Mouse (Mus musculus) adrenal gland, postnatal 4 days (tissue): Measurements from ENCODE around the gene Pnrc1. TPM values are rescaled to one million over a fixed set of nuclear protein-coding genes. Genes with fewer than 3 reads are reported as not detected.
A peak's percentile ranks its signal among the peaks of the same experiment; 100 is the strongest.
"Not testable (repeated sequence)": the region's sequence is repeated elsewhere in the genome, so short reads cannot be mapped to it uniquely, and the experiment has no call there.

Source experiments
- DNase-seq, 2 experiments: peaks; one replicate each; pipeline ENCODE4 v3.0.0; 2021 to 2022; ENCODE audit warnings: low spot score in 2 of 2, mixed read lengths in 2 of 2
- long read RNA-seq, 2 experiments: library from polyadenylated mRNA; stranded (forward); transcript quantifications; one replicate each; pipeline ENCODE4 v2.0.0; 2021
- total RNA-seq, 2 experiments: library from RNA; stranded (reverse); gene quantifications; 2 replicates each; pipeline ENCODE4 v1.2.3; 2021

Gene Pnrc1
- 100 to 1,000 TPM; 190 to 204 TPM for total RNA-seq
- long read RNA-seq, experiment 1, transcript Pnrc1-202 (2 exons, 665 nt), result minor isoform, 6 of 65 reads
- long read RNA-seq, experiment 1, transcript Pnrc1-201 (2 exons, 1,648 nt), result major isoform, 57 of 65 reads
- long read RNA-seq, experiment 1, partial matches to known transcripts, result 0 of 65 reads
- long read RNA-seq, experiment 1, other reads (novel, unspliced or antisense), result 2 of 65 reads
- long read RNA-seq, experiment 2, transcript Pnrc1-202 (2 exons, 665 nt), result minor isoform, 9 of 175 reads
- long read RNA-seq, experiment 2, transcript Pnrc1-201 (2 exons, 1,648 nt), result major isoform, 144 of 175 reads
- long read RNA-seq, experiment 2, partial matches to known transcripts, result 0 of 175 reads
- long read RNA-seq, experiment 2, other reads (novel, unspliced or antisense), result 22 of 175 reads

- DNase-seq, result peak in 1 of 2 experiments; percentile 28
These were observed at the start of gene Pnrc1 for GRCm38 (mm10) chr4:33290002-33290401. Gene Pnrc1, minus strand, starts transcription at chr4:33290163.

DNA sequence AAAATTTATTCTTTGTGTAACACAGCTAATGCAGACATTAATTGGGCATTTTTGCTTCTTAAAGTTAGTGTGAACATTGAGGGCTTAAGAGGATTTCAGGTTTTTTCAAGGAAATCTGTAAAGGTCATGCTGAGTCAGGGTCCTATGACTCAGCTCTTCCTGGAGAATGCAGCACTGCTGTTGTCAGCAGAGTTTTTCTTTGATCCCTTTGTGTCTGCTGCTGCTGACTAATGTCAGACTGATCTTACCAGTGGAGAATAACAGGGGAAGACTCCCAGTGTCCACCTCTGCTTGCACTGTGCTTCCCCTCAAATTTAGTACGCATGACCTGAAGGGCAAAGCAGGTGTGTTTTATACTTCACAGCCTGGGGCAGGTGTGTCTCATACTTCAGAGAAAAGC lies 48.0 kb upstream of the Pnrc1 start:
- no peak for DNase-seq

- DNase-seq, result no peak
These were observed 43.0 kb upstream of the Pnrc1 start for GRCm38 (mm10) chr4:33332956-33333455.

DNA sequence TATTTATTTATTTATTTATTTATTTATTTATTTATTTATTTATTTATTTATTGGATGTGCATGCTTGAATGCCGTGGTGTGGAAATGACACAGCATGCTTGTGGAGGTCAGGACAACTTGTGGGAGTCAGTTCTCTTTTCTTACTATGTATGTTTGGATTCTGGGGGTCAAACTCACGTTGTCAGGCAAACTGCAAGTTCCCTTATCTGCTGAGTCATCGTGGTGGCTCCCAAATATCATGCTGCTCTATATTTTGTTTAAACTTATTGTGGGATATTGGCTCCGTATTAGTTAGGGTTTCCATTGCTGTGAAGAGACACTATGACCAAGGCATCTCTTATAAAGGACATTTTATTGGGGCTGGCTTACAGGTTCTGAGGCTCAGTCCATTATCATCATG lies 41.2 kb upstream of the Pnrc1 start:
- no peak for DNase-seq

GRCm38 (mm10) chr4:33315840-33316239 lies 25.9 kb upstream of the Pnrc1 start:
- no peak for DNase-seq

- DNase-seq, result not testable (repeated sequence)
These were observed 24.2 kb upstream of the Pnrc1 start for GRCm38 (mm10) chr4:33314150-33314549.

DNA sequence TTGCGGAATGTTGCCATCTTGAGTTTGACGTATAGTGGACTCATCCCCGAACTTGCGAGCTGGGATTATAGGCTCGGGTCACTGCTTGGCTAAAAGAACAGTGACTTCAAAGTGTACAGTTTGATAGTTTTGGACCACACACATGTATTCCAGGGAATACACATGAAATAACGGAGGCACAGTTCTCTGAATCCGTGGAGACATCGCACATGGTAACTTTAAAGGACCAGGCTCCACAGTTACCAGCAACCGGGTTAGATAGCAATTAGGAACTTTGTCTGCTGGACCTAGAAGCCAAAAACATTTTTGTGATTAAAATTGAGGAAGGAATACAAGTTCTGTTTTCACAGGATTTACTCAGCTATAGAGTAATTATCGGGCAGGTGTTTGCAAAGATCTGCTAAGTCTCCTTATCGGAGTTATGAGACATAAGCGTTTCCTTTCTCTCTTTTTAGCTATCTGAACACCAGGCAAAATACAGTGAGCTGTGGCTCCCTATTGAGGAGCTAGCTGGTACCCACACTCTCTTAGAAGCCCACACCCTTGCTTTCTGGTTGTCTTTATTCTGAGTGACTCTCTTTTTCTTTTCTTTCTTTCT lies 21.0 kb upstream of the Pnrc1 start:
- DNase-seq, result no peak

- peak; percentile 92 to 94 for DNase-seq
These were observed 20.1 kb upstream of the Pnrc1 start, which contains the start of gene Rngtt for GRCm38 (mm10) chr4:33309764-33310757. Gene Rngtt, plus strand, starts transcription at chr4:33310311.

DNA sequence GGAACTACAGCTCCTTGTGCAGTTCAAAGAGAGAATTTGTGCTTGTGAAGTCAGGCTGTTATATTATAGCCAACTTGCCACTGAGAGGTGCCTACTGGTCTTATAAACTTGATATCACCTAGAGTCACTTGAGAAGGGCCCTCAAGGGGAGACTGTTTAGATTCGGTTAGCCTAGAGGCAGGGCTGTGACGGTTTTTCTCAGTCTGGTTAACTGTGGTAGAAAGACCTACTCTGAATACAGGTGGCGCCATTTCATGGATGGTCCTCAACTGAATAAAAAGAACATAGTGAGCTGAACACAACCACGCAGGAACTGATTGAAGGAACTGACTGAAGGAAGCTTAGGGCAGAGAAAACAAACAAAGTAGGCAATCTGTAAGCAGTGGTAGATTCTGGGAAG lies 17.2 kb upstream of the Pnrc1 start:
- DNase-seq, result no peak

DNA sequence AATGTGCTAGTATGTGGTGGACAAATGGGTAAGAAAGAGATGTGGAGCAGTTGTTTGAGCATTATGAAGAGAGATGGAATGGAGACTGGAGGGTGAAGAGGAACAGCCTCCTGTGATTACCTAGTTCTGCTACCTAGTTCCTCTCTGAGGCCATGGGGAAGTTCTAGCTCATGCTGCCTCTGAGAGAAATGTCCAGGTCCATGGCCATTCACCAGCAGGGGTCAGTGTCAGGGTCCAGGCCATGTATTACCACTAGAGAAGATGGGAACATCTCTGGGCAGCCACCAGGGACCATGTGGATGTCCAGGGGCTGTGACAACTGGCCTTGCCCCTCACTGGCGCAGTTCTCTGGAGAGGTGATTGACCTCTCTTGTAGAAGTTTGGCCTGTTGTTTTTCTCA lies 13.1 kb upstream of the Pnrc1 start:
- DNase-seq, result no peak

GRCm38 (mm10) chr4:33300891-33301665 lies 11.1 kb upstream of the Pnrc1 start:
- DNase-seq, result not testable (repeated sequence)

- peak; percentile 46 to 69 for DNase-seq
These were observed 2.7 kb upstream of the Pnrc1 start for GRCm38 (mm10) chr4:33292409-33293370.

GRCm38 (mm10) chr4:33290878-33291277 lies 915 bp upstream of the Pnrc1 start:
- DNase-seq, result no peak

DNA sequence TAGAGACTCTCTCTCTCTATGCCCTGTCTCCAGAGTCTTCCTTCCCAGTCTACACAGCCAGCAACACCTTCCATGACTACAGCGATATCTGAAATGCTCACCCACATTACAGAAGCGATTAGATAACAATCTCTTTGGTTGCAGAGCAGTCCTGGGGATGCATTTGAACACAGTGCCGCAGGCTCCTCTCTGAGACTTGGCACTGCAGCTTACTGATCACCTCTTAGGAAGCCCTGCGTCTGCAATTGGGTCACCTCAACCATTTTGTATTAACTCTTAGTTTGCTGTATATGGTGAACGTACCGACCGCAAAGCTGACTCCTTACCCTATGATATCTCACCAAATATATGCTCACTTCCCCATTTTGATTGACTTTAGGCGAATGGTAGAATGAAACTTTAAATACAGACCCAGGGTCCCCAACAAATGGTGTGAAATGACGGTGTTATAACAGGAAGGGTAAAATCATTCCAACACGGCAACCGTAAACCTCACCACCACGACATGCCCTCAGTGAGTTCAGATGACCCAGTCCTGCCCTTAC lies 785 bp downstream of the Pnrc1 start:
- DNase-seq, result no peak

- no peak for DNase-seq
These were observed 4.5 kb downstream of the Pnrc1 start for GRCm38 (mm10) chr4:33285448-33285847.

DNA sequence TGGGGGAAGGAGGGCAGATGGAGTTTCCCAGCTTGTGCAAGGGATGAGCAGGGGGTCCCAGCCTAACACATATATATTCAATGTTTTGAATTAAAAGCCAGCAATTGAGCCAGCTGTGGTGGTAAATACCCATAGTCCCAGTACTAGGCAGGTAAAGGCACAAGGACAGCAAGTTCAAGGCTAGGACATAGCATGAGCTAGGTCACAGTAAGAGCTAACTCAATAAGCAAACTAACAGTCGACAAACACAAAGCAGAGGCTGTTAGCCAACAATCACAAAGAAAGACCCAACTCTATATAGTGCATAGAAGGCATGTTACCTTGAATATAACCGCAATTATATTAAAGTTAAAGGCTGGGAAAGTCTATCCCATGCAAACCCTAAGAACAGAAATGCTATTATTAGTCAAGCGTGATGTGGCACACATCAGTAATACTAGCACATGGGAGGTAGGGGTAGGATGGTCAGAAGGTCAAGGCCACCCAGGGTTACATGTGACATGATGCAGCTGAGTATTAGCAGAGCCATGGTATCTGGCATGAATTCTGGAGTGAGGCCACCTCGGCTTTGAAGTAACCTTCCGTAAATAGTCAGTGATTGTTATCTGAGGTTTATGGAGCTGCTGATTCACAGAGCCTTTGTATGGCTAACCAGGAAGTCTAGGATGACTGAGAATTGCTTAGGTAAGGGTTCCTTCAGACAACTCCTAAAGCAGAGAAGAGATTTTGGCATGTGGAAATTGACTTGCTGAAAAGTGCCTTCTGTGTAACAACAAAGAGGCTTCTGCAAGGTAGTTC lies 5.7 kb downstream of the Pnrc1 start:
- DNase-seq, result no peak

DNA sequence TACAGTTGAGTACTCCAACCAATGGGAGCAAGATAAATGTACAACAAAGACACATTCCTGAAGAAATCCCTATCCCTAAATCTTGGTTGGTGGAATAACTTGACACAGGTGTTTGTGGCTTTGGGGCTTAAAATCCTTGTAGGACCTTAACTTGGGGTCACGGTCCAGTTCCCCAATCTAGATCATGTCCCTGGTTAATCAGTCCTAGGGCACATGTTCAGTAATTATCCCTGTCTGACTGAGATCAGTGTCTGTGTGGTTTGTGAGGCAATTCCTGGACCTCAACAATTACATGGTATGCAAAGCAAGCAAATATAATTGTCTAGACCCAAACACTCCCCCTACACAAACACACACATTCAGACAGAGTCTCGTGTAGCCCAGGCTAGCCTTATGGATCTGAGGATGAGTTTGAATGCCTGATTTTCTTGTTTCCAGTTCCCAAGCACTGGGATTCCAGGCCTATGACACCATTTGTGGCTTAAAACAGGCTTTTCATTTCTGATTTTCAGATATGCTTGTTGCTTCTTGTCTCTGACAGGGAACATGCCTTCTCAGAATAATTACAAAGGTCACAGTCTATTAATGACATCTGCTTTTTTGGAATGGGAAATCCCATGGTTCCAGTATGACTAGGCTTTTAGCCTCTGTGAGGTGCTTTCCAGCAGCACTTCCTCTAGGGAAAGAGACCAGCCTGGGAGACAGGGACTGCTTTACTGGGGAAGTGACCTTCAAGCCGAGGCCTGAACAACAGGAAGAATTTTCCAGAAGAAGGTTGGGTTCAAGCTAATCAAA lies 7.9 kb downstream of the Pnrc1 start:
- no peak for DNase-seq
